Mouse (Mus musculus) retina, postnatal 7 days (tissue): ENCODE measurements around the gene Stk19.
"Not testable (repeated sequence)": the region's sequence is repeated elsewhere in the genome, so short reads cannot be mapped to it uniquely, and the experiment has no call there.

Source experiments
- DNase-seq: peaks from one replicate; pipeline ENCODE4 v3.0.0-alpha.2; 2012; ENCODE audit warnings: low read depth, low spot score

Stk19 gene

DNA sequence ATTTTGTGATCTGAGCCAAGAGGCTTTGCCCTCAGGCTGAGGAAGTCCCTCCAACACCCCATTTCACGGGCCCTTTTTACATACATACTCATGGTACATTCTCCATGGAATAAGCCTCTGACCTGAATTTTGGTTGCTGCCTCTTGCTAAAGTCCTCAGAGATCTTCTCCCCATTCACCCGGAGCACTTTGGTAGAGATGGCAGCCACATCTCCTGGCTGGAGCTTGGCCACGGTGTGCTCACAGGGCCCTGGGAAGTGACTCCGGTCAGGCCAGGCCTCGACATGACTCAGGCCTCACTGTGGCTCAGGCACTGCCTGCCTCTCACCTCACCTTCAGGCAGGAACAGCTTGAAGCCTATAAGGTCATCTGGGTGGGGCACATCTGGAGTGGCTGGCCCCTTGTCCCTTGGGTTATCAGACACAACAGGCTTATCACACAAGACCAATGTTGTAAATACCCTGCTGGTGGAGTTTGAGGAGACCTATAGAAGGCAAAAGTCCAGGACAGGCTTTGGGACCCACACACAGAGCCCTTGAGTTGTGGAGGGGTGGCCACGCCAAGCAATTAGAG, 4.1 kb upstream of the Stk19 start:
- DNase-seq, result no peak

- DNase-seq, result no peak
Measured at GRCm38 (mm10) chr17:34838785-34839184, 2.0 kb upstream of the Stk19 start.

DNA sequence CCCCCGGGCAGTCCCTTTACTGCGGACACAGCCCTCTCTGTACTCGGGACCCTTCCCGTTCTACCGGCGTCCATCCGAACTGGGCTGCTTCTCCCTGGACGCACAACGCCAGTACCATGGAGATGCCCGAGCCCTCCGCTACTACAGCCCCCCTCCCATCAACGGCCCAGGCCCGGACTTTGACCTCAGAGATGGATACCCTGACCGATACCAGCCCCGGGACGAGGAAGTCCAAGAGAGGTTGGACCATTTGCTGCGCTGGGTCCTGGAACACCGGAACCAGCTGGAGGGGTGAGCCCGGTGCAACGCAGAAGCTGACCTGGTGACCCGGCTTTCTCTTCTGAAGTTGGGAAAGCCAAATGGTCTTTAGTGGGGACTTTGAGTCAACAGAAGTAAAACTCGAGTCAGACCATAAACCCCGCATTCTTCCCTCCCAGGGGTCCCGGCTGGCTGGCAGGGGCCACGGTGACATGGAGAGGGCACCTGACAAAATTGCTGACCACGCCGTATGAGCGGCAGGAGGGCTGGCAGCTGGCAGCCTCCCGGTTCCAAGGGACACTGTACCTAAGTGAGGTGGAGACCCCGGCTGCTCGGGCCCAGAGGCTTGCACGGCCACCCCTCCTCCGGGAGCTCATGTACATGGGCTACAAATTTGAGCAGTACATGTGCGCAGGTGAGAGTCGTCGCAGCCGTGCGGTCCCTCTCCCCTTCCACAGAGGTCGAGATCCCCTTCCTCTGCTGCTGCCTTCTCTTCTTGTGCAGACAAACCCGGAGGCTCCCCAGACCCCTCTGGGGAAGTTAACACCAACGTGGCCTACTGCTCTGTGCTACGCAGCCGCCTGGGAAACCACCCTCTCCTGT, 949 bp upstream of the Stk19 start:
- no peak for DNase-seq

GRCm38 (mm10) chr17:34836155-34836855, 440 bp downstream of the Stk19 start:
- peak; percentile 8 for DNase-seq

DNA sequence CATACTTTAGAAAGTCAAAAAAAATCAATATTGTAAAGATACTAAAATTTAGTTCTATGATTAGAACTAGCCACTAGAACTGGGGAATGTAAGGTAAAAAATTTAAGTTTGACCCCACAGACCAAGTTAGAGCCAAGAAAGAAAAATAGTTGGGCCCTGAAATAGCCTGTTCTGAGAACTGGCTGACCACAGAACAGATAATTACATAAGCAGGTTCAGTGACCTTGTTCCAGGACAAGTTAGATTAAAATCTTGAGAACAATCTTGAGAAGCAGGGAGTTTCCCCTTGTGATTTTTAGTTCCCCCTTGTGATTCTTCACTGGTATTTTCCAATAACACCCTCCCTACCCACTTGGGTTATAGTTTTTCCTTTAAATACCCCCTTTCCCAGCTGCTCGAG, 6.0 kb downstream of the Stk19 start:
- DNase-seq, result not testable (repeated sequence)

GRCm38 (mm10) chr17:34814818-34815370, 21.9 kb downstream of the Stk19 start:
- DNase-seq, result no peak

DNA sequence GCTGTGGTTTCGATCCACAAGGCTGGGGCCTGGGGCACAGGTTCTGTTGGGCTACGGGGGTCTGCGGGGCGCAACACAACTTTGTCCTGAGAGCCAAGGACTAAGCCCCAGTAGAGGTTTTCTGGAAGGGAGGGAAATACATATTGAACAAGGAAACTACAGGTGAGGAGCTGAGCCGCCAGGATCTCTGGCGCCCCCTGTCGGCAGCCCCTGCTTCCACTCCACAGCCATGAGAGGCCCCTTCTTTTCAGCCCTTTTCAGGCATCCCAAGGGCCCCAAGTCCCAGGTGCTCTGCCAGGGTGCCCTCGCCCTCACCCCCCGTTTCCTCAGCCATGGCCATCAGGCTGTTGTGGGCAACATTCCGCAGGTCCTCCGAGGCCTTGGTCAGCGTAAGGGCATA, 23.0 kb downstream of the Stk19 start:
- peak; percentile 6 for DNase-seq

GRCm38 (mm10) chr17:34811275-34811674, 25.5 kb downstream of the Stk19 start:
- DNase-seq, result no peak

- not testable (repeated sequence) for DNase-seq
Measured at GRCm38 (mm10) chr17:34810811-34811210, 25.9 kb downstream of the Stk19 start.

- not testable (repeated sequence) for DNase-seq
Measured at GRCm38 (mm10) chr17:34810411-34810810, 26.3 kb downstream of the Stk19 start.

GRCm38 (mm10) chr17:34808599-34809205, 28.0 kb downstream of the Stk19 start:
- no peak for DNase-seq

GRCm38 (mm10) chr17:34807176-34807575, 29.6 kb downstream of the Stk19 start:
- DNase-seq, result no peak

- no peak for DNase-seq
Measured at GRCm38 (mm10) chr17:34804871-34805562, 31.7 kb downstream of the Stk19 start.

GRCm38 (mm10) chr17:34804301-34804700, 32.4 kb downstream of the Stk19 start, which contains the start of gene Cyp21a1:
TSS of gene Cyp21a1 (minus strand) at chr17:34804561.
- DNase-seq, result not testable (repeated sequence)

- not testable (repeated sequence) for DNase-seq
Measured at GRCm38 (mm10) chr17:34803367-34803766, 33.4 kb downstream of the Stk19 start.

DNA sequence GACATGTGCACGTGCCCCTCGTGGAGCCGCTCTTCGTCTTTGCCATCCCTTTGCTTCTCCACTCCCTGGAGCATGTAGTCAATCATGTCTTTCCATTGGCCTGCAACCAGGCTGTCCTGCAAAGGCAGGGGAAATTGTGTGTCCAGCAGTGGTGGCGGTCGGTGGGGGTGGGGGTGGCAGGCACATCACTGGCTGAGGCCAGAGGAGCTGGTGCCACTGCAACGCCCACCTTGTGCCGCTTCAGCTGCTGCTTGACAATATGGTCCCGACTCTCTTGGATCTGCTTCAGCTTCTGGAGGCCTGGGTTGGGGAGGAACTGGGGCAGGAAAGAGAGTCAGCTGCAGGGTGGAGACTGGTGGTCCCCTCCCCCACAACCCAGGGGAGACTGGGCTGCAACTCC, 34.0 kb downstream of the Stk19 start:
- not testable (repeated sequence) for DNase-seq

GRCm38 (mm10) chr17:34800781-34801305, 35.9 kb downstream of the Stk19 start:
- DNase-seq, result not testable (repeated sequence)

DNA sequence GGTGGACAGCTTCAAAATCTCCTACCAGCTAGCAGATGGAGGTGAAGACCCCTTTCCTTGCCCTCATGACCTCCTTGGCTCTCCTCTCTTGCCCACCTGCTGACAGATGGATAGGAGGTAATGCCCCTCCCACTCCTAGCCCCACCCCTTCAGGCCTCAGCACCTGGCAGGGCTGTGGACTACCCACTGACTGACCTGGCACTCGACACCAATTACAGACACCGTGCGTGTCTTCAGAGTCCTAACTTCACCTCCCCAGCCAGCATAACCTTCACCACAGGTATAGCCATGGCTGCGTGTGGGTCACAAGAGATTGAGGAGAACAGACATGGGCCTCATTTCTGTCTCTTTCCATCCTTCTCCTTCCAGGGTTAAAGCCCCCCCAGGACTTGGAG, 37.2 kb downstream of the Stk19 start:
- no peak for DNase-seq

GRCm38 (mm10) chr17:34798866-34799530, 37.7 kb downstream of the Stk19 start:
- no peak for DNase-seq

DNA sequence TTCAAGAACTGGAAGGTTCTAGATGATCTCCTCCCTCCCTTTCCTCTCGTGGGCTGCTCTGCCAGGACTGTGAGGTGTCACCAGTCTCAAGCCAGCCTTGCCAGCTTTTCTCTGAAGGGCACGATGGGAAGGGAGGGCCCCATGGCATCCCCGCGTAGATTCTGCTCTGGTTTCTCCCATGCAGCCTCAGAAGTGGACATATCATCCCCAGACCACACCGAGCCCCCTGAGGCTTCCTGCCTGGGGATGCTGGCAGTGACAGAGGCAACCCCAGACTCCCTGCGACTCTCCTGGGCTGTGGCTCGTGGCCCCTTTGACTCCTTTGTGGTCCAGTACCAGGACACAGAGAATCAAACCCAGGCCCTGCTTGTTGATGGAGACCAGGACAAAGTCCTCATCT, 38.7 kb downstream of the Stk19 start:
- DNase-seq, result not testable (repeated sequence)
